Mouse (Mus musculus): Measurements from ENCODE around the gene Ap1m2.
"Not testable (repeated sequence)": the region's sequence is repeated elsewhere in the genome, so short reads cannot be mapped to it uniquely, and the experiment has no call there.

Ap1m2 gene

DNA sequence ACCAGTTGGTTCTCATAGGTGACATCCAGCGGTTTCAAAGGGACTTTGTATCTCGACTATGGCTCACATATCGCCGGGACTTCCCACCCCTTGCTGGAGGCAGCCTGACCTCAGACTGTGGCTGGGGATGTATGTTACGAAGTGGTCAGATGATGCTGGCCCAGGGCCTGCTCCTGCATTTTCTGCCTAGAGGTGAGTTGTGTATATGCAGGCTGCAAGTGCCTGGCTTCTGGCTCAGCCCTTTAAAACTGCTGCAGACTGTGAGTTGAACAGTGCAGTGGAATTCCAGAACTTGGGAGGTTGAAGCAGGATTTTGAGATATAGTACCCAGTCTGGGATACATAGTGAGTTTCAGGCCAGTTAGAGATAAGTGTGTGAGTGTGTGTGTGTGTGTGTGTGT lies 45.2 kb downstream of the Ap1m2 start:
- in situ Hi-C loops (cut with MboI; ENCODE audit: unreplicated experiment in 2 of 2): no loop called here

DNA sequence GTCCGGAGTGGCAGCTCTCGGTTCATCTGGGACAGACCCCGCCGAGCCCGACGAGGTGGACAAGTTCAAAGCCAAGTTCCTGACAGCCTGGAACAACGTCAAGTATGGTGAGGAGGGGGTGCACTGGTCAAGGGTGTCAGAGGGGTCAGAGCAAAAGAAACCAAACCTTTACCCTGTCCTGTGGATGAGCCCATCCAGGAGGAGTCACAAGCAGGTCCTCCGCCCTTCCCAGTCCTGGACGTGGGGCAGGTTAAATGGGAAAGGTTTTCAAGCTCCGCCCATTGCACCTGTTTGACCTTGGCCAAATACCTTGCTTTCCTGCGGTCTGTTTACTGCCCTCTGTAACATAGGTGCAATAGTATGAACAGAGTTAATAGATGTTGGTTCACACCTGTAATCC lies 46.5 kb downstream of the Ap1m2 start:
- in situ Hi-C loops (cut with MboI; ENCODE audit: unreplicated experiment in 2 of 2): no loop called here

DNA sequence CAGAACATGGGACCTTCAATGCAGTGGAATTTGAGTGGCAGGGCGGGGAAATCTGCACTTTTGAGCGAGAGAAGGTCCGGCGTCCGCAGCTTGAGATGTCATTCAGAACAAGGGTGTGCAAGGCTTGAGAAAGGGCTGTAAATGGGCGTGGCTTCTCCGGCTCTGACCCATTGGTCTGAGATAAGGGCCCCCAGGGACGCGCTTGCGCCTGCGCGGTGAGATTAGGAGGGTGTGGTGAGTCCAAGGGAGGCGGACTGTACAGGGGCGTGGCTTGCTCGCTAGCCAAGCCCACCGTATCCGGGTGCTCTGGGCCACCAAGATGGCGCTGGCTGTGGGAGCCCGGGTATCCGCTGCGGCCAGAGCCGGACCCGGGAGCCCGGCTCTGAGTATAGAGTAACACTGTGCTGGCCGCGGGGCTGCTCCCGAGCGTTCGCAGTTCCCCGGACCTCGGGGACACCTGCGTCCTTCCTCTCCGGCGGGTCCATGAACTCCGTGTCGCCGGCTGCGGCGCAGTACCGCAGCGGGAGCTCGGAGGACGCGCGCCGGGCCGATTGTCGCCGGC lies 47.1 kb downstream of the Ap1m2 start, which contains the start of gene Atg4d:
Gene Atg4d (plus strand): TSS at position 294 of the 562 bp plus-strand sequence.
- in situ Hi-C loops (cut with MboI; ENCODE audit: unreplicated experiment in 2 of 2): no loop called here

DNA sequence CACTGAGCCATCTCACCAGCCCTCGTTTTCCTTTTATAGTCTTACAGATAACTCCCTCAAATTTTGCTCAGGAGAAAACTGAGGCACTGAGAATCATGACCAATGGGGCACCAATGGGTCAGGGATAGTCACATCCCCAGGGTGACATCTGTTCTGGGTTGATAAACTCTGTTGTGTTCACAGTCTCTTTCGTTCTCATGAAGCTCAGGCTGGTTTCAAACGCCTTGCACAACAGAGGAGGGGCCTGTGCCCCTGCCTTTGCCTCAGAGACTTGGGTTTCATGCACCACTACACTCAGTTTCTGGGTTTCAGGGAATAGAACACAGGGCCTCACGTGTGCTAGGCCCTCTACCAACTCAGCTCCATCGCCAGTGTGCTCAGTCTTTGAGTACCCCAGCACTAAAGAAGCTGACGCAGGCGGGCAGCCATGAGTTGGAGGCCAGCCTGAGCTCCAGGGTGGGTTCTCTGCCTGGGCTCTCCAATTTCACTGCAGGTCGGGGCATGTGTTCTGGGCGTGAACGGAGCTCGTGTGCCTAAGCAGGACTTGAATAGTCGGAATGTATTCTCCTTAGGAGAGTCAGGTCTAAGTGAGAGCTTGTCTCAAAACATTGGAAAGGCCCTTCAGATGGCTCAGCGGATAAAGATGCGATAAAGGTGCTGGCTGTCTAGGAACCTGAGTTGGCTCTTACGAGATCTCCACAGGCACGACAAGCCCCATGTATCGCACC lies 47.7 kb downstream of the Ap1m2 start:
- in situ Hi-C loops (cut with MboI; ENCODE audit: unreplicated experiment in 2 of 2): no loop called here

DNA sequence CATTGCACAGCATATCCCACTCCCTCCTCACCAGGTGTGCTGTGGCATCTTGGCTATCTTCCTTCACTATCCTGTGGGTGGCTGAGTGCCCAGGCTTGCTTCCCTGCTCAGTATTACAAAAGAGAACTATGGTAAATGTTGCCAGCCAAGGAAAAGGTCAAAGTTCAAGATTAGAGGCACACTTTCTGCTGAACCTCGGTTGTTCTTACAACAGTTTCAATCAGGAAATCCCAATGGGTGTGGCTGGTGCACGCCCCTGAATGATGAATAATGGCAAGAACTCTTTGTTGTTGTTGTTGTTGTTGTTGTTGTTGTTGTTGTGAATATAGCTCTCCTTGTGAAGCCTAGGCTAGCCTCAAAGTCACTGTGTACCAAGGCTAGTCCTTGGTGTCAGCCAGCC lies 50.3 kb downstream of the Ap1m2 start:
- in situ Hi-C loops (cut with MboI; ENCODE audit: unreplicated experiment in 2 of 2): no loop called here

DNA sequence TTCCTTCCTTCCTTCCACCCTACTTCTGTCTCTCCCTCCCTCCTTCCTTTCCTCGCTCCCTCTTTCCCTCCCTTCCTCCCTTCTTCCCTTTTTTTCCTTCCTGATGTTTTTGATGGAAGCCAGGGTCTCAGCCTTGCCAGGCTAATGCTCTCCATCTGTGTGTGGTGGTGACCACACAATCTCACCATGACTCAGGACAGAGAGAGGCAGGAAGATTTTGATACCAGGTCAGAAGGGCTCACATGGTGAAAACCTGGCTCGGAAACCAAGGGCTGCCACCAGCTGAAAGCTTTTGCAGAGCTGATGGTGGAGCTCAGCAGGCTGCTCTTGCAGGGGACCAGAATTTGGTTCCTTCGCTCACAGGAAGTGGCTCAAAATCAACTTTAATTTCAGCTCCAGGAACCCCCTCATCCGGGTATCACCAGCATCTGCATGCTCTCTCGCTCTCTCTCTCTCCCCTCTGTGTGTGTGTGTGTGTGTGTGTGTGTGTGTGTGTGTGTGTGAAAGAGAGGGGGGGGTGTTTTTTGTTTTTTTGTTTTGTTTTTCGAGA lies 51.6 kb downstream of the Ap1m2 start:
- in situ Hi-C loops (cut with MboI; ENCODE audit: unreplicated experiment in 2 of 2): no loop called here

DNA sequence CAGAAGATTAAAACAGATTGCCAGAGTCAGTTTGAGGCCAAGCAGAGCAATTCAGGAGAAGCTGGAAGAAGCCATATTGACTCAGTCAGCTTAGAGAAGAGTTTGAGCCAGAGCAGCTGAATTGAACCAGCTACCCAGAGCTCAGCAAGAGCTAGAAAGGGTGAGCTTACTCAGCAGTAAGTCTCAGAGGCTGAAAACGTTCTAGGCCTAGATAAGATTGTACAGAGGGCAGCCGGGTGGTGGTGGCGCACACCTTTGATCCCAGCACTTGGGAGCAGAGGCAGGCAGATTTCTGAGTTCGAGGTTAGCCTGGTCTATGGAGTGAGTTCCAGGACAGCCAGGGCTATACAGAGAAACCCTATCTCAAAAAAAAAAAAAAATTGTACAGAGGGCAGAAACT lies 55.8 kb downstream of the Ap1m2 start:
- in situ Hi-C loops (cut with MboI; ENCODE audit: unreplicated experiment in 2 of 2): not testable (repeated sequence)

DNA sequence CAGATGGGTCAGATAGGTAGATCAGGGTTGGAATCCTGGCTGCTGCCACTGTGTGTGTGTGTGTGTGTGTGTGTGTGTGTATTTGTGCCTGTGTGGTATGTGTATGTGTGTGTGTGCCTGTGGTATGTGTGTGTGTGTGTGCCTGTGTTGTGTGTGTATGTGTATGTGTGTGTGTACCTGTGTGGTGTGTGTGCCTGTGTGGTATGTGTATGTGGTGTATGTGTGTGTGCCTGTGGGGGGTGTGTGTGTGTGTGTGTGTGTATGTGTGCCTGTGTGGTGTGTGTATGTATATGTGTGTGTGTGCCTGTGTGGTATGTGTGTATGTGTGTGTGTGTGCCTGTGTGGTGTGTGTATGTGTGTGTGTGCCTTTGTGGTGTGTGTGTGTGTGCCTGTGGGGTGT lies 57.4 kb downstream of the Ap1m2 start:
- in situ Hi-C loops (cut with MboI; ENCODE audit: unreplicated experiment in 2 of 2): no loop called here

DNA sequence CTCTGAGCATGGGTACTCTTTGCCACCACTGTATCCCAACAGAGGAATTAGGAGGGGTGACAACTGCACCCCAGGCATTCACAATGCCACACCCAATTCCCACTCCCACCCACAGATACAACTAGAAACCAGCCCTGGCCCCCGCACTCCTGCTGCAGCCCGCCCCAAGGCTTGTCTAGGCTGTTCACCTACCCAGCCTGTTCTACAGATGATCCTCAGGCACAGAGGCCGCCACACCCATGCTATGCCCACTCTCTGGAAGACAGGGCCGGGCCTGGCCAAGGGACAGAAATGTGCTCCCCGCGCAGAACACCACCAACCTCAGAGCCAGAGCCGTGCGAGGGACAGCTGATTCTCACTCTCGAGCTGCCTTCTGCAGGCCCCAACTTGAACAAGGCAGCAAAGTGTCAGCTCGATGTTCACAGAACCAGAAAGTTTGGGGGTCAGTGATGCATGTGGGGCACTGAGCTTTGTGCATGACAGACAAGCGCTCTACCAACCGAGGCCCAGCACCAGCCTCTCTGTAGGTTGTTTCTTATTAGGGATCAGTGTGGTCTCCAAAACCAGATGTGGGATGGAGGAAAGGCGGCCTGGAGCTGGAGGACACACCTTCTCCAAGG lies 60.9 kb downstream of the Ap1m2 start:
- in situ Hi-C loops (cut with MboI; ENCODE audit: unreplicated experiment in 2 of 2): no loop called here

DNA sequence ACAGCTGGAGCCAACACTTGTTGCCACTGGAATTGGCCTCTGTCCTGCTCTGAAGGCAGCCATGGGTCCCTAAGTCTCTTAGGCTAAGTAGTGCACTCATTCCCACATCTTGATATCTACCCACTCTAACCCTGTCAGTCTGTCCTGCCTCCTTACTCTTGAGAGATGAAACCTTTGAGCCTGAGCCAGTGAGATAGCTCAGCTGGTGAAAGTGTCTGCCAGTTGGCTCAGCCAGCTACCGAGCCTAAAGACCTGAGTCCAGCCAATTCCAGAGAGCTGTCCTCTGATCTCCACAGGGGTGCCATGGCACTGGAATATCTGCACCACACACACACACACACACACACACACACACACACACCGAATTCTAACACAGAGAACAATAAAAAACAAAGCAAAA lies 61.6 kb downstream of the Ap1m2 start:
- in situ Hi-C loops (cut with MboI; ENCODE audit: unreplicated experiment in 2 of 2): no loop called here

DNA sequence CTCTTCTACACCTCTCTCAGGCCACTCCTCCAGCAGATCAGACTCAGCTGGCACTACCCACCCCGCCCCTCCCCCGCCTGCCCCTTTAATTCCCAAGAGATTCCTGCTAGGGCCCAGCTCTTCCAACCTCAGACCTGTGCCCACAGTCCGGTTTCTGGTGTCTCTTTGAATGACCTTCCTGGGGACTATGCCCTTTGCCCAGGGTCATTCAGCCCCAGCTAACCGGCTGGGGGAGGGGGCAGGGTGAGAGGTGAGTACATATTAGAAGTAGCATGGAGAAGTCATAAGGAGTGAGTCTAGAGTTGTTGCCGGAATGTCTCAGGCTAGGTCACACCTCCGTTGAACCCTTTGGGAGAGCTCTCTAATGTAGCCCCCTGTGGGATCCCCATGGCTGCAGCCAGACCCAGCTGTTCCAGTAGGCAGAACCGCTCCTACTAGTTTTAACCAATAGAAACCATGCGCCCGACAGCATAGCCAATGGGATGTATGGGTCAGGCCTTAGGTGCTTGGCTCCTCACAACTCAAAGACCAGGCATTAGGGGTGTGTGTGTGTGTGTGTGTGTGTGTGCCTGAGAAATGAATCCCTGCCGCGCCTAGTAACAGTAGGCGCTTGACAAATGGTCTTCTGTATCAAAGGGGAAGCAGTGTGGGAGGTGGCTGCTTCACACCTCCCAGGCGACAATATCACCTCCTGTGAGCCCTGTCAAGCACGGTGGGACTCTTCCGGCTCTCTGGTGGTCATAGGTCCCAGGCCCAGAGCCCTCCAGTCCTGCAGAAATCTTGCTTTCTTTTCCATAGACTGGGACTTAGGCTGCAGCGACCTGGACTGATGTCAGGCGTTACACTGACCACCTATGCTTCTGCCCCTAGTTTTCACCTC lies 62.3 kb downstream of the Ap1m2 start:
- in situ Hi-C loops (cut with MboI; ENCODE audit: unreplicated experiment in 2 of 2): no loop called here

DNA sequence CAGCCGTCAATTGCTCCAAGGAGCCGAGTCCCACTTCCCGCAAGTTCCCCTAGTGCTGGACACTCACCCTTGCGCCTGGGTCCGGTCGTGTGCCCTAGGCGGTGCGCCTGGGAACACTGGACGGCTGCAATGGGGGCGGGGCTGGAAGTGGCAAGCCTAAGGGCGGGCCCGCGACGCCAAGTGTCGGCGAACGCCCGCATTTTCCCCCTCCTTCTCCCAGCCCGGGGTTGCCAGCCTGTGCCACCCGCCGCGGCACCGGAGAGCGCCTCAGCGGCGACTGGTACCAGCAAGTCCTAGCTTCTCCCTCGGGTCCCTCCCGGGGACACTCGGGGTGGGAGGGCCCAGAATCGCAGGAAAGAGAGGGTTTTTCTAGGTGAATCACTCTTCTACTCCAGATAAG lies 63.8 kb downstream of the Ap1m2 start, which contains the start of gene S1pr5:
Gene S1pr5 (minus strand): TSS at position 118 of the 400 bp plus-strand sequence.
- in situ Hi-C loops (cut with MboI; ENCODE audit: unreplicated experiment in 2 of 2): no loop called here

DNA sequence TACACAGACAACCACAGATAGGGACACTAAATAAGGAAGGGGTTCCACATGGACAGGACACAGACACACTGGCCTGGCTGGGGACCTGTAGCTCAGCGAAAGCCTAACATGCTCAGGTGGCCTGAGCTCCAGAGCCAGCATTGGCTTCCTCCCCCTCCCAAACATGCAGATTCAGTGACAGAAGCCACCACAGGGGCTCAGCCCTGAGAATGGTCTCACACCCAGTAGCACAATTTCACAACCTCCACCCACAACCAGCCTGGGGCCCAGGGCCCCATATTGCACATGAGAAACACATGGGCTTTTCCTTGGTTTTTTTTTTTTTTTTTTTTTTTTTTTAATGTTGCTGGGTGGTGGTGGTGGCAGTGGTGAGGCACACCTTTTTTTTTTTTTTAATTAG lies 65.8 kb downstream of the Ap1m2 start:
- in situ Hi-C loops (cut with MboI; ENCODE audit: unreplicated experiment in 2 of 2): no loop called here

DNA sequence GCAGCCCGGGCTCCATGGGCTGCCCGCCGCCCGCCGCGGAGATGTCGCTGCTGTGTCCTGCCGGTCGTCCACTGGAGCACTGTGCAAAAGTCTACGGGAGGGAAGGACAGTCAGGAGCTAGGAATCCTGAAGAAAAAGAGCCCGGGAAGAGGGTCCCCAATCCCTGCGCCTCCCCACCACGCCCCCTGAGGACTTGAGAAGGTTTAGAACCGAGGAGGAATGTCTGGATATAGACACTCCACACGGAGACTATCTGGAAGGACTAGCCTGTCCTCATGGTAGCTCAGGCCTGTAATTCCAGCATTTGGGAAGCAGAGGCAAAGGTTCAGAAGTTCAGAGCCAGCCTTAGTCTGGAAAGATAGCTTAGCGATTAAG lies 67.0 kb downstream of the Ap1m2 start:
- in situ Hi-C loops (cut with MboI; ENCODE audit: unreplicated experiment in 2 of 2): no loop called here

DNA sequence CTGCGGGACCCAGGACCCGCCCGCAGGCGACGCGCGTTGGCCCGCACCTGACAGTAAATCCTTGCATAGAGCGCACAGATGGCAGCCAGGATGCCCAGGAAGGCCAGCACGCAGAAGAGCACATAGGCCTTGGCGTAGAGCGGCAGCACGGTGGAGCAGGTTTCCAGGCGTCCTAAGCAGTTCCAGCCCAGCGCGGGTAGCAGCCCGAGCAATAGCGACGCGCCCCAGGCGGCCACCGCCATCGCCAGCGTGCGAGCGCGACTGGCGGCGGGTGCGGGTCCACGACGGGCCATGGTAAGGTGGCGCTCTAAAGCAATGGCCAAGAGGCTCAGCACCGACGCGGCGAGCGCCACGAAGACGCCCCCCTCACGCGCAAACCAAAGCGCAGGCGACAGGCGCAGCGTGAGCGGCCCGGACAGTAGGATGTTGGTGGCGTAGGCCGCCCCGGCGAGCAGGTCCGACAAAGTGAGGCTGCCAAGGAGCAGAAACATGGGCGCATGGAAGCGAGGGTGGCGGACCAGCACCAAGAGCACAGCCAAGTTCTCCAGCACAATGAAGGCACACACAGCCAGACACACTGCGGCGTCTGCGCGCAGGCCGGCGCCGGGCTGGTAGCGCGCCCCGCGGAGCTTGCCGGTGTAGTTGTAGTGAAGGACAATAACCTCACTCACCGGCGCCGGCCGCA lies 67.6 kb downstream of the Ap1m2 start:
- in situ Hi-C loops (cut with MboI; ENCODE audit: unreplicated experiment in 2 of 2): no loop called here
